Mouse (Mus musculus): ENCODE data around the gene Ctnna3.

DNA sequence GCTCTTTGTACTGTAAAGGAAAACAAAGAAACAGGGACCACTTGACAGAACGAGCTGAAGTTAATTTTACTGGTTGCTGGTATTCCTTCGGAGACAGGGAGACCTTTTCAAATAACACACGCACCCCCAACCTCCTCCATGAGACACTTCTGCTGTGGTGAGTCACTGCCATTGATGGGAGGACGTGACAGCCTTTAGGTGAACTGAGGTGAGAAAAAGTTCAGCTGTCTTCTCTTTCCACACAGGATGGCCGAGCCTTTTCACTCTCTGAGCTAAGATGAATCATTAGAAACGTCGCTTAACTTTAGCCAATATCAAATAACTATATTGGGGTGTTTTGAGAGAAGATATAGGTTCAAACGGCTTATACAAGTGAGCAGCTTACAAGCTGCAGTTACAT lies 102.5 kb downstream of the Ctnna3 start:
- no peak for TF ChIP-seq CTCF (IDR thresholded peaks at IDR 0.05; ENCODE audit: extremely low read depth, insufficient read depth, low read length)
- TF ChIP-seq POLR2A (IDR thresholded peaks at IDR 0.05; ENCODE audit: extremely low read depth, insufficient read depth, low read length) = no peak
